Mouse (Mus musculus) megakaryocyte, embryonic 14.5 days (primary cell): ENCODE results near the gene Gm16253.

ENCODE experiments used
- FLI1 ChIP-seq: IDR thresholded peaks from 2 replicates; pipeline ENCODE4 v1.6.1; 2012; ENCODE audit warnings: low read length, inconsistent platforms, mixed read lengths
- GATA1 ChIP-seq: IDR thresholded peaks from 3 replicates; pipeline ENCODE4 v1.6.1; 2012; ENCODE audit warnings: mixed read lengths, low read length, inconsistent platforms, borderline replicate concordance

DNA sequence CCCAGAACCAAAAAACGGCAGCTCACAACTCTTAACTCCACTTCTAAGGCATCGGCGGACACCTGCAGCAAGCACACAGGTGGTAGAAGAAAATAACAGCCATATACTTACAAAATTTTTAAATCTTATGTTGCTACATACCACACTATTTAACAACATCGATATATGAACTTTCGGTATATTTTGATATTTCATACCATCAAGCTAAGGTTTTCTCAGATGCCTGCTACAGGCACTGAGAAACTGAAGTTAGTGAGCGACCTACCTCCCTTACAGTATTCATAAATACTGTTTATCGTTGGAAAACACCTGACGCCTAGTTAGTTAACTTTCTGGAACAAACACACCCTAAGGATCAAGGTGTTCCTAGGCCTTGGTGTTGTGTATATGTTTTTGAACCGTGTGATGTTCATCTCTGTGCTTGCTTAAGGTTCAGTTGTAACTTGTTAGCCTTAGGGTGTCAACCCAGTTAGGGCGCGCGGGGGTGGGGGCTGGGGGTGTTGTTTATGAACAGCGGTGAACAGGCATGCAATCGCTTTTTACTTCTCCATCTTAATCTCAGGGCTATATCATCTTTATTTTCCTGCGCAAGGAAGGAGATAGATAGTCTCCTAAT is 20.7 kb upstream of the Gm16253 start:
- no peak for TF ChIP-seq GATA1
- no peak for TF ChIP-seq FLI1
